Mouse (Mus musculus): ENCODE measurements around the gene Sp3. TPM values are rescaled to one million over a fixed set of nuclear protein-coding genes. Genes with fewer than 3 reads are reported as not detected.

The Sp3 gene
- polyA plus RNA-seq, 1 experiment, result 26.3 TPM

- H3K4me1 ChIP-seq (ENCODE audit: control insufficient read depth, insufficient read depth, low read length), result no peaks in the 10 kb centered on the region
- no peak overlapping the region for H3K4me3 ChIP-seq (ENCODE audit: insufficient read depth, low read length)
- TF ChIP-seq POLR2A (IDR thresholded peaks at IDR 0.05; ENCODE audit: extremely low read depth, insufficient read depth, low read length) (no peak), CTCF (IDR thresholded peaks at IDR 0.05; ENCODE audit: extremely low read depth, insufficient read depth, low read length) (no peak)
- no peak overlapping the region for H3K27ac ChIP-seq (ENCODE audit: insufficient read depth, low read length)
Measured at GRCm38 (mm10) chr2:73005611-73006515, 25.6 kb upstream of the Sp3 start.

GRCm38 (mm10) chr2:73003751-73004717 is 23.8 kb upstream of the Sp3 start:
- TF ChIP-seq POLR2A (IDR thresholded peaks at IDR 0.05; ENCODE audit: extremely low read depth, insufficient read depth, low read length) (no peak), CTCF (IDR thresholded peaks at IDR 0.05; ENCODE audit: extremely low read depth, insufficient read depth, low read length) (no peak)
- Histone ChIP-seq H3K4me3 (ENCODE audit: insufficient read depth, low read length) (0 out of 2 replicates have a peak overlapping the region, but pooled peaks have one; percentile 14), H3K4me1 (ENCODE audit: control insufficient read depth, insufficient read depth, low read length) (no peaks in the 10 kb centered on the region)

GRCm38 (mm10) chr2:73003049-73003448 is 22.8 kb upstream of the Sp3 start:
- H3K27ac ChIP-seq (ENCODE audit: insufficient read depth, low read length), result peak overlapping the region; percentile 21; the same call in 1 of the 2 replicates
- H3K4me3 ChIP-seq (ENCODE audit: insufficient read depth, low read length), result no peak overlapping the region

More at GRCm38 (mm10) chr2:73003751-73004717, 23.8 kb upstream of the Sp3 start:
- peak overlapping the region; percentile 58; the same call in 1 of the 2 replicates for H3K27ac ChIP-seq (ENCODE audit: insufficient read depth, low read length)

GRCm38 (mm10) chr2:73002451-73002850 is 22.2 kb upstream of the Sp3 start:
- no peak overlapping the region for H3K4me3 ChIP-seq (ENCODE audit: insufficient read depth, low read length)
- H3K4me1 ChIP-seq (ENCODE audit: control insufficient read depth, insufficient read depth, low read length), result no peaks in the 10 kb centered on the region
- TF ChIP-seq CTCF (IDR thresholded peaks at IDR 0.05; ENCODE audit: extremely low read depth, insufficient read depth, low read length), result no peak
- no peak for TF ChIP-seq POLR2A (IDR thresholded peaks at IDR 0.05; ENCODE audit: extremely low read depth, insufficient read depth, low read length)
- H3K27ac ChIP-seq (ENCODE audit: insufficient read depth, low read length), result no peak overlapping the region

More at GRCm38 (mm10) chr2:73003049-73003448, 22.8 kb upstream of the Sp3 start:
- no peak for TF ChIP-seq CTCF (IDR thresholded peaks at IDR 0.05; ENCODE audit: extremely low read depth, insufficient read depth, low read length)
- TF ChIP-seq POLR2A (IDR thresholded peaks at IDR 0.05; ENCODE audit: extremely low read depth, insufficient read depth, low read length), result no peak
- no peaks in the 10 kb centered on the region for H3K4me1 ChIP-seq (ENCODE audit: control insufficient read depth, insufficient read depth, low read length)

- TF ChIP-seq POLR2A (IDR thresholded peaks at IDR 0.05; ENCODE audit: extremely low read depth, insufficient read depth, low read length) (no peak), CTCF (IDR thresholded peaks at IDR 0.05; ENCODE audit: extremely low read depth, insufficient read depth, low read length) (no peak)
- no peak overlapping the region for H3K4me3 ChIP-seq (ENCODE audit: insufficient read depth, low read length)
- no peaks in the 10 kb centered on the region for H3K4me1 ChIP-seq (ENCODE audit: control insufficient read depth, insufficient read depth, low read length)
- no peak overlapping the region for H3K27ac ChIP-seq (ENCODE audit: insufficient read depth, low read length)
Measured at GRCm38 (mm10) chr2:73001994-73002393, 21.7 kb upstream of the Sp3 start.

- Histone ChIP-seq H3K4me1 (ENCODE audit: control insufficient read depth, insufficient read depth, low read length) (peaks cover 3% of the 10 kb centered on the region), H3K4me3 (ENCODE audit: insufficient read depth, low read length) (no peak overlapping the region), H3K27ac (ENCODE audit: insufficient read depth, low read length) (no peak overlapping the region)
- no peak for TF ChIP-seq CTCF (IDR thresholded peaks at IDR 0.05; ENCODE audit: extremely low read depth, insufficient read depth, low read length)
- TF ChIP-seq POLR2A (IDR thresholded peaks at IDR 0.05; ENCODE audit: extremely low read depth, insufficient read depth, low read length), result no peak
Measured at GRCm38 (mm10) chr2:73000194-73000593, 19.9 kb upstream of the Sp3 start.

- Histone ChIP-seq H3K27ac (ENCODE audit: insufficient read depth, low read length) (no peak overlapping the region), H3K4me1 (ENCODE audit: control insufficient read depth, insufficient read depth, low read length) (peaks cover 3% of the 10 kb centered on the region), H3K4me3 (ENCODE audit: insufficient read depth, low read length) (no peak overlapping the region)
- TF ChIP-seq CTCF (IDR thresholded peaks at IDR 0.05; ENCODE audit: extremely low read depth, insufficient read depth, low read length), result no peak
- no peak for TF ChIP-seq POLR2A (IDR thresholded peaks at IDR 0.05; ENCODE audit: extremely low read depth, insufficient read depth, low read length)
Measured at GRCm38 (mm10) chr2:72997586-72997985, 17.3 kb upstream of the Sp3 start.

- Histone ChIP-seq H3K4me1 (ENCODE audit: control insufficient read depth, insufficient read depth, low read length) (peaks cover 3% of the 10 kb centered on the region), H3K4me3 (ENCODE audit: insufficient read depth, low read length) (no peak overlapping the region), H3K27ac (ENCODE audit: insufficient read depth, low read length) (no peak overlapping the region)
- no peak for TF ChIP-seq CTCF (IDR thresholded peaks at IDR 0.05; ENCODE audit: extremely low read depth, insufficient read depth, low read length)
- no peak for TF ChIP-seq POLR2A (IDR thresholded peaks at IDR 0.05; ENCODE audit: extremely low read depth, insufficient read depth, low read length)
Measured at GRCm38 (mm10) chr2:72996808-72997378, 16.6 kb upstream of the Sp3 start.

All from cortical plate, adult 2 months (tissue).